Mouse (Mus musculus): ENCODE results near the gene Marco.

DNA sequence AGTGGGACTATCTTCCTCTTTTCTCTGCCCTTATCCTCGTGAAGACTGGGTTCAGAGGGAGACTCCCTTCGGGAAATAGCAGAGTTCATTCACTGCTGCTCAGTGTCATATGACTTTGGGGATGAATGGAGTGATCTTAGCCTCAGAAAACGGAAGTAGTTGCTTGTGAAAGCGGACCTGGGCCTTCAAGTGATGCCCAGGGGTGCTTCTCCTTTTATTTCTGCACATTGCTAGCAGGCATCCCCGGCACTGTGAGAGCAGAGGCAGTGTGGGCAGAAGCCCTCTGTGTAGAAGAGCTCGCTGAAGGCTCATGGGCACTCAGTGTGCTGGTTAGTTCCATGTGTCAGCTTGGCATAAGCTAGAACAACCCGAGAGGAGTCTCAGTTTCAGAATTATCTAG lies 12.8 kb upstream of the Marco start:
- TF ChIP-seq GATA1 (IDR thresholded peaks at IDR 0.05; ENCODE audit: borderline replicate concordance, low read length) (no peak), FLI1 (IDR thresholded peaks at IDR 0.05; ENCODE audit: low read length) (no peak)
